Mouse (Mus musculus): ENCODE results near the gene Kcna10. TPM values are rescaled to one million over a fixed set of nuclear protein-coding genes. Genes with fewer than 3 reads are reported as not detected.
A peak's percentile ranks its signal among the peaks of the same experiment; 100 is the strongest.

Gene Kcna10
- total RNA-seq (2021), result under 1 TPM in 1 of 2 experiments, not detected in 1; 0.18 TPM
- long read RNA-seq, experiment 1, result 0 reads
- long read RNA-seq, experiment 2, result 0 reads

DNA sequence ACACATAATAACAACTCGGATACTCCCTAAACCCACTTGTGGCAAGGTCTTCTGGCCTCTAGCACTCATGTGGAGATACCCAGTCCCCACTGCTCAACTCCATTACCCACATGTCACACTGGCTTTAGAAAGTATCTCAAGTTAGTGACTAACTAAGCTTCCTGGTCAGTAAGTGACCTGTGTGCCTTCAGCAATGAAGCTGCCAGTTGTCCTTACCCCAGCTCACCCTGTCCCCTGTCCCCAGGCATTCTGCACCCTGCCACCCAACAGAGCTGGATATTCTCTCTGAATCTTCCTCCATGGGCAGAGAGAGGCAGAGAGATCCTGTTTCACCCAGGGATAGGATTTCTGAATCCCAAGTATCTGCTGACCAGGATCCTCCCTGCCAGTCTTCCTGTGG is at the start of gene Kcna10:
Gene Kcna10, plus strand, starts transcription at position 301 of the 400 bp plus-strand sequence.
- Histone ChIP-seq H3K27ac (no peak within 1 kb of the TSS), H3K4me3 (no peak within 1 kb of the TSS)
- DNase-seq (ENCODE audit: extremely low spot score in 1 of 2, low spot score in 2 of 2), result no peak
- no peak for TF ChIP-seq CTCF (IDR thresholded peaks at IDR 0.05)
- intact Hi-C loops (cut with DNase I), result no loop called here

DNA sequence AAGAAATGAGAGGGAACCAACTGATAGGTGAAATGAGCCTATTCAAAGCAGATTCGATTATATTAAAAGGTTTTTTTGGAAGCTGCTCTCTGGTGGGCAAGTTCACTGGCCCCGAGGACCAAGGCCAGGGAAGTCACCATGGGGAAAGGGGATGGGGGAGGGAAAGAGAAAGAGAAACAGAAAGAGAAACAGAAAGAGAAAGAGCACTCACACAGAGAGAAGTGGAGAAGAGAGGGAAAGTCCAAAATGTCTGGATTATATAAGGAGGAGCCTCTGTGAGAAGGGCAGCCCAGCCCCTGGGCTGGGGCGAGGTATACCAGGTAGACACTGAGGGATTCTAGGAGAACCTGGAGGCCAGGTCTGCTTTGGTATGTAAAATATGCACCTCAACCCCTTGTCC is 48.4 kb upstream of the Kcna10 start:
- DNase-seq (ENCODE audit: extremely low spot score in 1 of 2, low spot score in 2 of 2), result no peak
- Histone ChIP-seq H3K27ac (no peak overlapping the region), H3K4me3 (no peak overlapping the region)
- intact Hi-C loops (cut with DNase I), result no loop called here
- TF ChIP-seq CTCF (IDR thresholded peaks at IDR 0.05), result no peak

DNA sequence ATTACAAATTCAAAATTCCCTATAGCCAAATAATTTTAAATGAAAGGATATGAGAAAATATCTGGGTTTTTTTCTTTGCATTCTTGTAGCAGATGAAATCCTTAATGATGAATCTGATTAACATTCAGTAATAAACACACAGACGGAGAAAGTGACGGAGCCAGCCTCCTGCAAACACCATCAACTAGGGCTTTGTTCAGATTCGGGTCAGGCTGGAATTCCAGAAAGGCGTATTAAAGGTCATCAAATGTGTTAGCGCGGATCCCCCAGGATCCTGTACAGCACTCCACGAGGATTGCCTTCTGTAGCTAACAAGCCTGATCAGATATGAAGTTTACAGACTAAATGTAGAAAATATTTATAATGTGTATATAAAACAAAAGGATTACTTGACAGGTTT is 35.7 kb upstream of the Kcna10 start:
- Histone ChIP-seq H3K27ac (no peak overlapping the region), H3K4me3 (no peak overlapping the region)
- no peak for DNase-seq (ENCODE audit: extremely low spot score in 1 of 2, low spot score in 2 of 2)
- intact Hi-C loops (cut with DNase I), result no loop called here
- no peak for TF ChIP-seq CTCF (IDR thresholded peaks at IDR 0.05)

- TF ChIP-seq CTCF (IDR thresholded peaks at IDR 0.05), result peak; percentile 64
- intact Hi-C loops (cut with DNase I), result loop anchor here (2.0 kb wide), 3 partner anchors 18 to 54 kb away; no protein-coding TSS in a partner anchor
- H3K4me3 ChIP-seq, result no peak overlapping the region
- H3K27ac ChIP-seq, result no peak overlapping the region
- peak in 1 of 2 experiments; percentile 39 for DNase-seq (ENCODE audit: extremely low spot score in 1 of 2, low spot score in 2 of 2)
Observed at GRCm38 (mm10) chr3:107149006-107149405, 33.9 kb upstream of the Kcna10 start.

DNA sequence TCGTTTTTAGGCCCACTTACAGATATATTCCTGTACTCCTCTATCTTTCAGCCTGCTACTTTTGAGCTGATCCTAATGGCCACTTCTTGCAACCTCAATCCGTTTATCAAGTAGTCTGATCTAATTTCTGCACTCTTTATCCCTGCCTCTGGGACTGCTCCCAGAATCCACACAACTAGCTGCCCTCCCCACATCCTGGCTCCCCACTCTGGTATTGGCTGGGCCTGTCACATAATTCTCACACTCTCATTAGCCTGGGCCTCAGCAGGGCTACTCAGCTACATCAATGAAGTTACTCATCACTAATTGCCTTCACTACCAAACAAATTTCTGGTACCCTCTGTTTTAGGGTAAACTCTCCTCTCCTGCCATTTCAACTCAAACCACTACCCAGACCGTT is 32.4 kb upstream of the Kcna10 start:
- intact Hi-C loops (cut with DNase I), result no loop called here
- peak in 1 of 2 experiments; percentile 26 for DNase-seq (ENCODE audit: extremely low spot score in 1 of 2, low spot score in 2 of 2)
- Histone ChIP-seq H3K27ac (no peak overlapping the region), H3K4me3 (no peak overlapping the region)
- TF ChIP-seq CTCF (IDR thresholded peaks at IDR 0.05), result no peak

GRCm38 (mm10) chr3:107150872-107151540 is 31.9 kb upstream of the Kcna10 start:
- TF ChIP-seq CTCF (IDR thresholded peaks at IDR 0.05), result no peak
- H3K4me3 ChIP-seq, result no peak overlapping the region
- no peak overlapping the region for H3K27ac ChIP-seq
- intact Hi-C loops (cut with DNase I), result no loop called here
- DNase-seq (ENCODE audit: extremely low spot score in 1 of 2, low spot score in 2 of 2), result peak in 1 of 2 experiments; percentile 20

DNA sequence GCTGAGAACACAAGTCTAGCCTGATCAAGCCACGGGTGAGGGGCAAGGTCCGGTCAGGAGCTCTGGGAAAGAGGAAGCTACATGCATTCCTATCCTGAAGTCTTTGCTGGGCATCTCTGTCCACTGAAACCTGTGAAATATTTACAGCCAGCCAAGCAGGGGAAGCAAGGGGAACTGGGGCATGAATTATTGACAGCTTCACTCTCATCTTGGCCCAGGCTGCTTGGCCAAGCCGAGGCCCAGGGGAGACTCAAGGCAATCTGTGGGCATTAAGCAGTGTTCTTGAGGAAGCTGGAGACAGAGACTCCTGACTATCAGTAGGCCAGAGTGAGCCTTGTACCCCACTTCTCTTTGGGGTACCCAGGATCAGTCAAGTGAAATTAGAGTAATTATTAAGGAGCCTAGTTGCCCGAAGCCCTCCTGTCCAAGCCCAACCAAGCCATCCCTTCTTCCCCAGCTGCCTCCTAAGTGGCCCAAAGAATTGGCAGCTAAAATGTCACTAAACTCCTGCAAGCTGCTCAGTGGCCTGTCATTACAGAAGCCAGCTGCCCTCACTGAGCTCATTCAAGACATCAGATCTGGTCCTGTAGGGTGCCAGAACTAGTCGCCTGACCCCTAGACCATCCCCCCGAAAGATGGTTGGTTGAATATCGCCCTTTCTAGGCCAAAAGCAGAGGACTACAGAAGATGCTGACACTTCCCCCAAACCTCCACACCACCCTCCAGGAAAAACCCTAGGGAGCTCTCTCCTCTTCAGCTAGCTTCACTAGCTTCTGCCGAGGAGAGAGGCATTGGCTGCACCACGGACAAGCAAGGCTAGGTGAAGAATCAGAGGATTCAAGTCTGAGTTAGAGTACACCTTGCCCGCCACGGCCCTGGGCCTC is 28.8 kb upstream of the Kcna10 start:
- H3K4me3 ChIP-seq, result no peak overlapping the region
- intact Hi-C loops (cut with DNase I), result no loop called here
- TF ChIP-seq CTCF (IDR thresholded peaks at IDR 0.05), result no peak
- no peak for DNase-seq (ENCODE audit: extremely low spot score in 1 of 2, low spot score in 2 of 2)
- no peak overlapping the region for H3K27ac ChIP-seq

GRCm38 (mm10) chr3:107158856-107159255 is 24.0 kb upstream of the Kcna10 start:
- intact Hi-C loops (cut with DNase I), result no loop called here
- no peak for DNase-seq (ENCODE audit: extremely low spot score in 1 of 2, low spot score in 2 of 2)
- no peak overlapping the region for H3K27ac ChIP-seq
- no peak for TF ChIP-seq CTCF (IDR thresholded peaks at IDR 0.05)
- H3K4me3 ChIP-seq, result no peak overlapping the region

DNA sequence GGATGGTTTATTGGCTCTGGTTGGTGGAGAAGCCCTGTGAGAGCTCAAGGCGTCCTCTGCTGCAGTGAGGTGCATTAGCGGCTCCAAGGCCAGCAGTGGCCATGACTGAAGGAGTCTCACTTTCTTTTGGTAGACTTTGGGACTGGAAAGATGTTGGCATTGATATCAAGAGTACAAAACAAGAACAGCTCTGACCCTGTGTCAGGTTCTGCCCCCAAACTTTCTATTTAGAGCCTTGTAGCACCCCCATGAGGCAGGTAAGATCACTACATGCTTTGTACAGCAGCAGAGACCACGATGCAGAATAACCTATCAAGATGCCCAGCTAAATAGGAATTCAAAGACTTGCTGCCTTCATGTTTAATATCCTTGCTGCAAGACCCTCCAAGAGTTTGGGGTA is 23.4 kb upstream of the Kcna10 start:
- intact Hi-C loops (cut with DNase I), result no loop called here
- Histone ChIP-seq H3K4me3 (no peak overlapping the region), H3K27ac (no peak overlapping the region)
- peak in 1 of 2 experiments; percentile 28 for DNase-seq (ENCODE audit: extremely low spot score in 1 of 2, low spot score in 2 of 2)
- TF ChIP-seq CTCF (IDR thresholded peaks at IDR 0.05), result peak; percentile 44

GRCm38 (mm10) chr3:107159859-107160324 is 23.0 kb upstream of the Kcna10 start:
- intact Hi-C loops (cut with DNase I), result loop anchor here (2.0 kb wide), 1 partner anchor 65 kb away; no protein-coding TSS in a partner anchor
- DNase-seq (ENCODE audit: extremely low spot score in 1 of 2, low spot score in 2 of 2), result peak; percentile 27 to 51
- peak; percentile 43 for TF ChIP-seq CTCF (IDR thresholded peaks at IDR 0.05)
- no peak overlapping the region for H3K27ac ChIP-seq
- H3K4me3 ChIP-seq, result peak overlapping the region; percentile 25; the same call in 1 of the 2 replicates

GRCm38 (mm10) chr3:107162741-107163140 is 20.1 kb upstream of the Kcna10 start:
- no peak for TF ChIP-seq CTCF (IDR thresholded peaks at IDR 0.05)
- intact Hi-C loops (cut with DNase I), result no loop called here
- no peak overlapping the region for H3K27ac ChIP-seq
- DNase-seq (ENCODE audit: extremely low spot score in 1 of 2, low spot score in 2 of 2), result no peak
- H3K4me3 ChIP-seq, result no peak overlapping the region

DNA sequence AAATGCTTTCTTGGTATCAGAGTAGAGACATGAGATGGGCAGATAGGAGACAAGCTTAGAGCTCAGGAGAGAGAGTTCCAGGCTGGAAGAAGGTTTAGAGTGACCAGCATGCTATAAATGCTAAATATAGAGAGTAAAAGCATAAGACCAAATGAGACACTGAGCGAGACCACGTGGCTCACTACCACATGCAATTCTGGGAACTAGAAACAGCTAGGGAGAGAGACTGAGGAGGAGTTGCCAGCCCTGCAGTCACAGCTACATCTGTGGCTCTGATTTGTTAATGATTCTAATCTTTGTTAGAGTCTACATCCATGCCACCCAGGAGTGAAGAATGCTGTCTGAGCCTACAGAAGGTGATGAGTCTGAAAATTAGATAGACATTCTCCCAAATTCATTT is 13.3 kb upstream of the Kcna10 start:
- no peak for DNase-seq (ENCODE audit: extremely low spot score in 1 of 2, low spot score in 2 of 2)
- Histone ChIP-seq H3K27ac (no peak overlapping the region; the same call in 1 of the 2 replicates), H3K4me3 (no peak overlapping the region)
- intact Hi-C loops (cut with DNase I), result no loop called here
- TF ChIP-seq CTCF (IDR thresholded peaks at IDR 0.05), result no peak
